Mouse (Mus musculus): ENCODE data around the gene Gm9837. TPM values are rescaled to one million over a fixed set of nuclear protein-coding genes. Genes with fewer than 3 reads are reported as not detected.

The Gm9837 gene
- not detected in 2 replicates for polyA plus RNA-seq (2021; fragmentation: Nextera tagmentation)
- long read RNA-seq, experiment 1: 0 reads
- long read RNA-seq, experiment 2: 0 reads

DNA sequence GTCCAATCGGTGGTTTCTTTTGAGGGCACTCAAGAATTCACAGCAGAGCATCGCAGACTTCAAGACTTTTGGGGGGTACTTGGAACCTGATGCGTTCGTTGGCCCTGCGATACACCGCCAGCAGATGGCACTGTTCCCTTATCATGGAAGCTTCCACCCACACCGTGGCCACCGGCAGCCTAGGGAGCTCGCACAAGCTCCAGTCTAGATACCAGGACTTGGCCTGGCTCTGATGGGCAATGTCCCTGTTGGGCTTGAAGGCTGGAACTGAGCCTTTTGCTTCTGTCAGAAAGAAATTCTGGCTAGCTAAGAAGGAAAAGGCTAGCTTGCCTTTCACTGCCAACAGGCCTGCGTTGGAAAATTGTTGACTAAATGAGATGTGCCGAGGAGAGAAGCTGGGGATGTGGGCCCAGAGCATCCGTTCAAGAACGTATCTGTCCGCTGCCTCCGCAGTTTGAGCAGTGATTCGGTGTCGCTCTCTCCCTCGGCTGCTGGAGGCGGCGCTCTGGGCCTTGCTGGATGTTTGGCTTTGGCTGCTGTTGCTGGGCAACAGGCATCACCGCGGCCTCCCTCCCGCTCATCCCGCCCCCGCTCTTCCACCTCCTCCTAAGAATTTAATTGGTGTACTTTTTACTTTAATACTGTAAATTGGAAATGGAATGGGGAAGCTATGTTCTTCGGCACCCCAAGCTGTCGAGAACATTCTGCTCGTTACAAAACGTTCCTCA, at the start of gene Gm9837:
TSS of gene Gm9837 (minus strand) at position 512 of the 728 bp plus-strand sequence.

GRCm38 (mm10) chr11:53519207-53520121, 49.2 kb upstream of the Gm9837 start, which contains the start of gene Sept8:
Gene Sept8, plus strand, starts transcription at chr11:53519257.

DNA sequence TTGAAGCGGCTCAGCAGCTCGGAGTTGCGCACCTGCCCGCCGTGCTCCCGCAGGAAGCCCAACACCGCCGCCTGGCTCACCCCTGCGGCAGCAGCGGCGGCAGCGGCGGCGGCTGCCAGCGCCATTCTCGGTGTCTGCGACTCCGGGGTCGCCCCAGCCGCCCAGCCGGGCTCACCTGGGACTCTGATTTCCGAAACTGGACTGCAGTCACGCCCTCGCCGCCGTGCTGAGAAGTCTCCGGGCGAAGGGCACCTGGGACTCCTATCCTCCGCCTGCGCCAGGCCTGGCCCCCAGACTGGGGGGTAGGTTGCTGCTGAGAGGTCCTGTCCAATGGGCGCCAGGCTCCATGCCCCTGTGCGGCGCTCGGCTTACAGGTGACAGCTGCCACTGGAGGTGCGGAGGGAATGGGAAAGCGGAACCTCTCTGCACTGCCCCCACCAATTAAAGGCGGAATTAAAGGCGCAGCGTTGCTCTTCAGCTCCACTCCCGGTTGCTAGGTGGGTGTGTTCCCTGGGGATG, 9.6 kb upstream of the Gm9837 start, which contains the start of the genes Gm9945 and Sowaha:
TSS of gene Gm9945 (plus strand) at position 384 of the 519 bp plus-strand sequence.
TSS of gene Sowaha (minus strand) at position 492 of the 519 bp plus-strand sequence.

DNA sequence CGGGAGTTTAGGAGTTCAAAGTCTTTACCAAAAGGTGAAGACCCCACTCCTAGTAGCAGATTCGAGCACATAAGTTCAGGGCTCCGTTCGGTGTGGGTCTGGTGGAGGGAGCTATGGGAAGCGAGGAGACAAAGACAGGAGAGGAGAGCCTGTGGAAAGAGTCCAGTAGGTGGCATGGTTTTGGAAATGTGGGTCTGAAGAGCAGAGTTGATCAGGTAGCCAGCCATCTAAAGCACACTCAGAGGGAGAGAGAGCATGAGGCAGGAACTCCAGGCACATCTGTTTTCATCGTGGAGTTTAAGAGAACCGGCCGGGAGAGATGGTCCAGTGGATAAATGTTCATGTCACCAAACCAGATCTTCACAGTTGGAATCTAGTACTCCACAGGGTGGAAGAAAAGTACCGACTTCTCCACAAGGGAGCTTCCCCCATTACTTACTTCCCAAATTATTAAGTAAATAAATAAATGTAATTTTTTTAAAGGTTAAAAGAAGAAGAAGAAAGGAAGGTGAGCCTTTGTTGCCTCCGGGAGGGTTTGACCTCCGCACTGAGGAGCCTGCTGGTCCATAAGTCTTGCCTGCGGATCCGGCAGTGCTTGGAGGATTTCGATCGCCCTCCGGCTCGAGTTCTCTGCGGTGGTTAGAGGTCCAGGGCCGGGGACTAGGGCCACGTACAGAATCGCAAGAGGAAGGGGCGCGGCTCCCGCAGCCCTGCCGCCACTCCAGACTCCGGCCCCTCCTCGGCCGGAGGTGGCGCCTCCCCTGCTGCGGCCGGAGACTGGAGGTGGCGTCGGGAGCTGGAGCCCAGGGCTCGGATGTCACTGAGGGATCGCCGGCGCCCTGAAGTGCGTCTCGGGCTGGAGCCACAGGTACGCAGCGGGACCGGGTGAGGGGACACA, 13.6 kb downstream of the Gm9837 start, which contains the start of the genes Gm10447 and Shroom1:
TSS of gene Gm10447 (minus strand) at position 637 of the 898 bp plus-strand sequence.
TSS of gene Shroom1 (plus strand) at position 732 of the 898 bp plus-strand sequence.

DNA sequence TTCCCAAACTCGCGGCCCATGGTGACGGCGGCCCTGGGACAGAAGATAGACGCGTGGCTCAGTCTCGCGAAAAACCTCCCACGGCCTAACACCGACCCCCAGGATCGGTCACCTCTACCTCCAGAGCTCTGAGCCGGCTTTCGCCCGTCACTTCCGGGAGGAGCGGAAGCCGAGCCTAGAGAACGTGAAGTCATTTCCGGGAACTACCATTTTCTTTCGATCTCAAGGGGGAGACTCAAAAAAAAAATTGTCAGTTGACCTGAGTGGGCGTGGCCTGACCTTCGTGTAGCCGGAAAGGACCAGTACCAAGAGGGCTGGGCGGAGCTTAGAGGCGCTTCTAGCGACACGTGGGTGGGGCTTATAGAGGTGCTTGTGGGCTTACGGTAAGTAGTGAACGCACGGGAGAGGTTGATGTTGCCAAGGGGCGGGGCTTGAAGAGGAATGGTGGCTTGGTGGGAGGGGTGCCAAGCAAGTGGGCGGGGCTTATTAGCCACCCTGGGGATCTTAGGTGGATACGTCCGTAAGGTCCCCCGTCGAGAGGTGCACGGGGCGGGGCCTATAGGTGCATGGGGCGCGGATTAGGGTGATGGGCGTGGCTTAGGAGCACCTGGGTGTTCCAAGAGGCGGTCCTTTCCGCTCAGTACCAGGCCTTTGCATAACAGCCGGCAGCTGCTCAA, 39.5 kb downstream of the Gm9837 start, which contains the start of the genes Uqcrq and Gdf9:
TSS of gene Uqcrq (minus strand) at position 162 of the 677 bp plus-strand sequence.
TSS of gene Gdf9 (plus strand) at position 354 of the 677 bp plus-strand sequence.

GRCm38 (mm10) chr11:53423036-53423435, 47.2 kb downstream of the Gm9837 start, which contains the start of gene Leap2:
Gene Leap2, minus strand, starts transcription at chr11:53423170.

Other genes with a start within 250 kb of the Gm9837 start
- 32.3 and 41.1 TPM in 2 replicates for gene Hspa4, start 170.0 kb downstream of the Gm9837 start, polyA plus RNA-seq (2021; fragmentation: Nextera tagmentation)
- gene Zcchc10, start 145.8 kb downstream of the Gm9837 start, polyA plus RNA-seq (2021; fragmentation: Nextera tagmentation): 9.1 and 10.6 TPM in 2 replicates
- 7.5 and 59.8 TPM in 2 replicates for gene Aff4, start 119.6 kb downstream of the Gm9837 start, polyA plus RNA-seq (2021; fragmentation: Nextera tagmentation)
- not detected in 2 replicates for gene Leap2, start 47.3 kb downstream of the Gm9837 start, polyA plus RNA-seq (2021; fragmentation: Nextera tagmentation)
- gene Uqcrq, start 39.6 kb downstream of the Gm9837 start, polyA plus RNA-seq (2021; fragmentation: Nextera tagmentation): 1,761 and 1,964 TPM in 2 replicates
- 1.1 and 1.5 TPM in 2 replicates for gene Gdf9, start 39.5 kb downstream of the Gm9837 start, polyA plus RNA-seq (2021; fragmentation: Nextera tagmentation)
- gene Gm10447, start 13.4 kb downstream of the Gm9837 start, polyA plus RNA-seq (2021; fragmentation: Nextera tagmentation): 0.04 TPM in 1 of 2 replicates, not detected in the other
- 4.1 and 4.4 TPM in 2 replicates for gene Shroom1, start 13.3 kb downstream of the Gm9837 start, polyA plus RNA-seq (2021; fragmentation: Nextera tagmentation)
- 1.2 and 1.8 TPM in 2 replicates for gene Gm9945, start 9.7 kb upstream of the Gm9837 start, polyA plus RNA-seq (2021; fragmentation: Nextera tagmentation)
- gene Sowaha, start 9.8 kb upstream of the Gm9837 start, polyA plus RNA-seq (2021; fragmentation: Nextera tagmentation): 31.2 and 38.6 TPM in 2 replicates
- 129 and 140 TPM in 2 replicates for gene Sept8, start 48.8 kb upstream of the Gm9837 start, polyA plus RNA-seq (2021; fragmentation: Nextera tagmentation)
- 119 and 137 TPM in 2 replicates for gene Kif3a, start 96.9 kb upstream of the Gm9837 start, polyA plus RNA-seq (2021; fragmentation: Nextera tagmentation)
- 0.58 TPM in 1 of 2 replicates, not detected in the other for gene Il4, start 148.2 kb upstream of the Gm9837 start, polyA plus RNA-seq (2021; fragmentation: Nextera tagmentation)
- not detected in 2 replicates for gene Il13, start 164.2 kb upstream of the Gm9837 start, polyA plus RNA-seq (2021; fragmentation: Nextera tagmentation)
- gene Rad50, start 236.8 kb upstream of the Gm9837 start, polyA plus RNA-seq (2021; fragmentation: Nextera tagmentation): 4.7 and 6.5 TPM in 2 replicates

All from left cerebral cortex, adult 6 months (tissue).